Mouse (Mus musculus) embryonic facial prominence, embryonic 15.5 days (tissue): ENCODE data around the gene H2-DMb2. TPM values are rescaled to one million over a fixed set of nuclear protein-coding genes. Genes with fewer than 3 reads are reported as not detected.

Source experiments
- ATAC-seq: fragments of 200-750 bp; cut with Nextera tagmentation; 2 replicates; pipeline ENCODE4 v1.8.0; 2017; ENCODE audit warnings: low read depth, moderate TSS enrichment; ENCODE audit not compliant: insufficient number of reproducible peaks, low FRiP score, low TSS enrichment
- H3K27ac ChIP-seq: fragments of 300-500 bp; sonication (generic); replicated peaks from 2 replicates; pipeline ENCODE4 v1.5.1; 2015; ENCODE audit warnings: mild to moderate bottlenecking, inconsistent platforms
- H3K27me3 ChIP-seq: fragments of 300-500 bp; sonication (generic); 2 replicates; pipeline ENCODE4 v1.6.1; 2015; ENCODE audit warnings: inconsistent platforms
- H3K36me3 ChIP-seq: fragments of 300-500 bp; sonication (generic); 2 replicates; pipeline ENCODE4 v1.6.1; 2015; ENCODE audit warnings: mild to moderate bottlenecking, inconsistent platforms
- H3K4me1 ChIP-seq: fragments of 300-500 bp; sonication (generic); 2 replicates; pipeline ENCODE4 v1.6.1; 2015; ENCODE audit warnings: inconsistent platforms
- H3K4me2 ChIP-seq: fragments of 300-500 bp; sonication (generic); replicated peaks from 2 replicates; pipeline ENCODE4 v1.6.1; 2015; ENCODE audit warnings: mild to moderate bottlenecking, inconsistent platforms
- H3K4me3 ChIP-seq: fragments of 300-500 bp; sonication (generic); replicated peaks from 2 replicates; pipeline ENCODE4 v1.5.1; 2015; ENCODE audit warnings: mild to moderate bottlenecking, inconsistent platforms
- H3K9ac ChIP-seq: fragments of 300-500 bp; sonication (generic); 2 replicates; pipeline ENCODE4 v1.6.1; 2015; ENCODE audit warnings: inconsistent platforms
- H3K9me3 ChIP-seq: fragments of 300-500 bp; sonication (generic); replicated peaks from 2 replicates; pipeline ENCODE4 v1.6.1; 2016; ENCODE audit warnings: inconsistent platforms
- WGBS: fragments of 180-500 bp; shearing (Covaris S2); methylation state at CpG from one replicate; pipeline ENCODE4 v1.1.7; 2015; 5-methylcytosine and 5-hydroxymethylcytosine counted together
- polyA plus RNA-seq: library from polyadenylated mRNA; unstranded; fragments of >200 nt; fragmentation: Nextera tagmentation; extraction: Ambion mirVana; gene quantifications from 2 replicates; pipeline ENCODE4 v1.2.1, GENCODE M21; 2015

The H2-DMb2 gene
- polyA plus RNA-seq, 1 experiment from 2014 or later = 0.61 TPM

GRCm38 (mm10) chr17:34119249-34120179 is 23.6 kb upstream of the H2-DMb2 start, which contains the start of gene H2-DMa:
Gene H2-DMa, plus strand, starts transcription at chr17:34119541.
- peak; percentile 81 for ATAC-seq
- H3K9ac ChIP-seq = peak within 1 kb of the TSS; percentile 91

GRCm38 (mm10) chr17:34120180-34120723 is 22.9 kb upstream of the H2-DMb2 start:
- Histone ChIP-seq H3K9me3 (no peaks in the 10 kb centered on the region), H3K36me3 (peaks cover 34% of the 10 kb centered on the region), H3K9ac (peak overlapping the region; percentile 91), H3K4me3 (peak overlapping the region; percentile 75), H3K4me2 (peak overlapping the region; percentile 85), H3K4me1 (peaks cover 32% of the 10 kb centered on the region), H3K27me3 (no peaks in the 10 kb centered on the region), H3K27ac (peak overlapping the region; percentile 100)
- ATAC-seq = peak; percentile 30
- WGBS = under 1% methylated on average over 40 of the region's 42 CpGs

More at GRCm38 (mm10) chr17:34119249-34120179, 23.6 kb upstream of the H2-DMb2 start, which contains the start of gene H2-DMa:
- Histone ChIP-seq H3K27me3 (no peaks in the 10 kb centered on the region), H3K9me3 (no peaks in the 10 kb centered on the region), H3K27ac (peak within 1 kb of the TSS; percentile 100), H3K4me1 (peaks cover 29% of the 10 kb centered on the region), H3K4me2 (peak within 1 kb of the TSS; percentile 85), H3K36me3 (peaks cover 41% of the 10 kb centered on the region), H3K4me3 (peak within 1 kb of the TSS; percentile 75)
- under 1% methylated on average over 95 of the region's 96 CpGs for WGBS

GRCm38 (mm10) chr17:34120814-34121171 is 22.3 kb upstream of the H2-DMb2 start:
- Histone ChIP-seq H3K36me3 (peaks cover 28% of the 10 kb centered on the region), H3K4me2 (peak overlapping the region; percentile 85), H3K27me3 (no peaks in the 10 kb centered on the region), H3K9ac (peak overlapping the region; percentile 91), H3K4me1 (peaks cover 27% of the 10 kb centered on the region), H3K9me3 (no peaks in the 10 kb centered on the region), H3K4me3 (peak overlapping the region; percentile 75), H3K27ac (peak overlapping the region; percentile 100)
- WGBS = under 1% methylated on average over 31 of the region's 31 CpGs
- no peak; the same call in none of the 2 replicates for ATAC-seq

- Histone ChIP-seq H3K4me3 (peak overlapping the region; percentile 75), H3K9me3 (no peaks in the 10 kb centered on the region), H3K4me2 (peak overlapping the region; percentile 85), H3K27ac (peak overlapping the region; percentile 100), H3K36me3 (peaks cover 24% of the 10 kb centered on the region), H3K4me1 (peaks cover 24% of the 10 kb centered on the region), H3K27me3 (no peaks in the 10 kb centered on the region), H3K9ac (peak overlapping the region; percentile 91)
- ATAC-seq = peak; percentile 44
- WGBS = under 1% methylated on average over 34 of the region's 35 CpGs
Observed at GRCm38 (mm10) chr17:34121172-34121878, 21.8 kb upstream of the H2-DMb2 start.

GRCm38 (mm10) chr17:34121879-34122187 is 21.3 kb upstream of the H2-DMb2 start:
- peak overlapping the region; percentile 85 for H3K4me2 ChIP-seq
- H3K9ac ChIP-seq = peak overlapping the region; percentile 91
- H3K36me3 ChIP-seq = peaks cover 19% of the 10 kb centered on the region
- H3K4me1 ChIP-seq = peaks cover 24% of the 10 kb centered on the region
- no peaks in the 10 kb centered on the region for H3K27me3 ChIP-seq
- WGBS = 3% methylated on average over 10 of the region's 10 CpGs
- ATAC-seq = no peak
- peak overlapping the region; percentile 75 for H3K4me3 ChIP-seq
- peak overlapping the region; percentile 100 for H3K27ac ChIP-seq
- no peaks in the 10 kb centered on the region for H3K9me3 ChIP-seq

GRCm38 (mm10) chr17:34122188-34122984 is 20.7 kb upstream of the H2-DMb2 start, which contains the start of gene Brd2:
Gene Brd2, minus strand, starts transcription at chr17:34122634.
- H3K9ac ChIP-seq = peak within 1 kb of the TSS; percentile 91
- peak within 1 kb of the TSS; percentile 100 for H3K27ac ChIP-seq
- no peaks in the 10 kb centered on the region for H3K9me3 ChIP-seq
- WGBS = under 1% methylated on average over 53 of the region's 75 CpGs
- peak within 1 kb of the TSS; percentile 85 for H3K4me2 ChIP-seq
- peaks cover 26% of the 10 kb centered on the region for H3K4me1 ChIP-seq
- H3K36me3 ChIP-seq = peaks cover 14% of the 10 kb centered on the region
- peak; percentile 68 for ATAC-seq
- H3K4me3 ChIP-seq = peak within 1 kb of the TSS; percentile 75
- H3K27me3 ChIP-seq = no peaks in the 10 kb centered on the region

GRCm38 (mm10) chr17:34123111-34123510 is 20.0 kb upstream of the H2-DMb2 start:
- H3K9ac ChIP-seq = peak overlapping the region; percentile 91
- no peak for ATAC-seq
- H3K4me2 ChIP-seq = peak overlapping the region; percentile 85
- peak overlapping the region; percentile 100 for H3K27ac ChIP-seq
- H3K4me1 ChIP-seq = peaks cover 33% of the 10 kb centered on the region
- under 1% methylated on average over 7 of the region's 7 CpGs for WGBS
- peaks cover 9% of the 10 kb centered on the region for H3K36me3 ChIP-seq
- peak overlapping the region; percentile 75 for H3K4me3 ChIP-seq
- H3K9me3 ChIP-seq = no peaks in the 10 kb centered on the region
- H3K27me3 ChIP-seq = no peaks in the 10 kb centered on the region

- Histone ChIP-seq H3K9ac (peak overlapping the region; percentile 91), H3K36me3 (peaks cover 5% of the 10 kb centered on the region; the same call in 1 of the 2 replicates), H3K4me3 (peak overlapping the region; percentile 75), H3K4me1 (peaks cover 37% of the 10 kb centered on the region), H3K27me3 (no peaks in the 10 kb centered on the region), H3K27ac (peak overlapping the region; percentile 100), H3K4me2 (peak overlapping the region; percentile 85), H3K9me3 (no peaks in the 10 kb centered on the region)
- 2% methylated on average over 2 of the region's 2 CpGs for WGBS
- ATAC-seq = no peak
Observed at GRCm38 (mm10) chr17:34123518-34123917, 19.6 kb upstream of the H2-DMb2 start.

GRCm38 (mm10) chr17:34124649-34125048 is 18.5 kb upstream of the H2-DMb2 start:
- 76% methylated on average over 6 of the region's 6 CpGs for WGBS
- no peak for ATAC-seq
- H3K36me3 ChIP-seq = no peaks in the 10 kb centered on the region
- H3K4me3 ChIP-seq = no peak overlapping the region
- no peak overlapping the region for H3K9ac ChIP-seq
- H3K4me2 ChIP-seq = 0 out of 2 replicates have a peak overlapping the region, but pooled peaks have one; percentile 8
- H3K27ac ChIP-seq = no peak overlapping the region
- H3K27me3 ChIP-seq = no peaks in the 10 kb centered on the region
- H3K9me3 ChIP-seq = no peaks in the 10 kb centered on the region
- peaks cover 47% of the 10 kb centered on the region for H3K4me1 ChIP-seq

GRCm38 (mm10) chr17:34126826-34127420 is 16.2 kb upstream of the H2-DMb2 start:
- ATAC-seq = no peak
- no peaks in the 10 kb centered on the region for H3K36me3 ChIP-seq
- peaks cover 47% of the 10 kb centered on the region for H3K4me1 ChIP-seq
- H3K27me3 ChIP-seq = no peaks in the 10 kb centered on the region
- H3K27ac ChIP-seq = no peak overlapping the region
- WGBS = 55% methylated on average over 9 of the region's 9 CpGs
- H3K4me2 ChIP-seq = no peak overlapping the region
- no peak overlapping the region for H3K4me3 ChIP-seq
- no peaks in the 10 kb centered on the region for H3K9me3 ChIP-seq
- no peak overlapping the region for H3K9ac ChIP-seq
